Mouse (Mus musculus) left cerebral cortex, adult 2 months (tissue): Measurements from ENCODE around the gene Xk. TPM values are rescaled to one million over a fixed set of nuclear protein-coding genes. Genes with fewer than 3 reads are reported as not detected.
"Not testable (repeated sequence)": the region's sequence is repeated elsewhere in the genome, so short reads cannot be mapped to it uniquely, and the experiment has no call there.

Experiments used
- DNase-seq, 2 experiments: peaks; one replicate each; pipeline ENCODE4 v3.0.0; 2021 to 2022; ENCODE audit warnings: low spot score in 2 of 2, mixed read lengths in 1 of 2; ENCODE audit errors: extremely low spot score in 1 of 2
- H3K27ac ChIP-seq: fragments of 200-600 bp; 2 replicates; pipeline ENCODE4 v1.8.1; 2022
- H3K4me3 ChIP-seq: fragments of 200-600 bp; 2 replicates; pipeline ENCODE4 v1.8.1; 2022
- CTCF ChIP-seq: fragments of 200-600 bp; IDR thresholded peaks from 2 replicates; pipeline ENCODE4 v1.8.1; 2022; ENCODE audit warnings: antibody characterized with exemption, mild to moderate bottlenecking, moderate library complexity
- intact Hi-C: fragments of 180-260 bp; cut with DNase I; formaldehyde crosslinking; loops from one replicate; pipeline ENCODE4 v1.15.1; 2025
- total RNA-seq, 2 experiments: library from RNA; stranded (reverse); gene quantifications; 2 replicates each; pipeline ENCODE4 v1.2.3; 2021

Gene Xk
- total RNA-seq, 2 experiments from 2014 or later = 15.2 to 16.6 TPM

- DNase-seq = peak; percentile 7 to 66
- peak; percentile 39 for TF ChIP-seq CTCF
- H3K27ac ChIP-seq, H3K4me3 ChIP-seq, intact Hi-C loops: not testable (repeated sequence)
These were observed 60.5 kb downstream of the Xk start for GRCm38 (mm10) chrX:9333035-9333434.

- intact Hi-C loops, DNase-seq, H3K27ac ChIP-seq: not testable (repeated sequence)
These were observed 62.4 kb downstream of the Xk start for GRCm38 (mm10) chrX:9334996-9335395.

GRCm38 (mm10) chrX:9350327-9350726 is 77.8 kb downstream of the Xk start, which contains the start of gene H2al1k:
TSS of gene H2al1k (plus strand) at chrX:9350627.
- H3K4me3 ChIP-seq, intact Hi-C loops, H3K27ac ChIP-seq, DNase-seq: not testable (repeated sequence)

More at GRCm38 (mm10) chrX:9334996-9335395, 62.4 kb downstream of the Xk start:
- not testable (repeated sequence) for H3K4me3 ChIP-seq

Other genes with a start within 250 kb of the Xk start
- not detected for gene Fthl17e, start 239.3 kb upstream of the Xk start, total RNA-seq
- gene Fthl17f, start 209.7 kb upstream of the Xk start, total RNA-seq = not detected
- not detected for gene 4930402K13Rik, start 168.2 kb upstream of the Xk start, total RNA-seq
- gene Lancl3, start 72.9 kb upstream of the Xk start, total RNA-seq = 1 to 10 TPM; 6.8 to 7.8 TPM
- gene Gm14862, start 15.9 kb upstream of the Xk start, total RNA-seq = not detected
- gene H2al1m, start 11.0 kb downstream of the Xk start, total RNA-seq = not detected
- under 1 TPM in 1 of 2 experiments, not detected in 1; 0.77 TPM for gene H2al1k, start 77.9 kb downstream of the Xk start, total RNA-seq
- gene Cybb, start 215.0 kb downstream of the Xk start, total RNA-seq = under 1 TPM; 0.54 to 0.93 TPM